Mouse (Mus musculus): ENCODE measurements around the gene Ndst4.

Ndst4 gene

GRCm38 (mm10) chr3:125403601-125404396 lies at the start of gene Ndst4:
TSS of gene Ndst4 (plus strand) at chr3:125404076.
- no peak for DNase-seq

- no peak for DNase-seq
Observed at GRCm38 (mm10) chr3:125397443-125397842, 6.4 kb upstream of the Ndst4 start.

GRCm38 (mm10) chr3:125406456-125406855 lies 2.6 kb downstream of the Ndst4 start:
- no peak for DNase-seq

- no peak for DNase-seq
Observed at GRCm38 (mm10) chr3:125406991-125407390, 3.1 kb downstream of the Ndst4 start.

- DNase-seq: no peak
Observed at GRCm38 (mm10) chr3:125466894-125467652, 63.2 kb downstream of the Ndst4 start.

GRCm38 (mm10) chr3:125510102-125510501 lies 106.2 kb downstream of the Ndst4 start:
- DNase-seq: no peak

- DNase-seq: no peak
Observed at GRCm38 (mm10) chr3:125533371-125533770, 129.5 kb downstream of the Ndst4 start.

GRCm38 (mm10) chr3:125570602-125571001 lies 166.7 kb downstream of the Ndst4 start:
- DNase-seq: no peak

GRCm38 (mm10) chr3:125632233-125632632 lies 228.4 kb downstream of the Ndst4 start:
- no peak for DNase-seq

GRCm38 (mm10) chr3:125655009-125655635 lies 251.2 kb downstream of the Ndst4 start:
- DNase-seq: no peak

- DNase-seq: no peak
Observed at GRCm38 (mm10) chr3:125660114-125660717, 256.3 kb downstream of the Ndst4 start.

- DNase-seq: no peak
Observed at GRCm38 (mm10) chr3:125660884-125661532, 257.1 kb downstream of the Ndst4 start.

- DNase-seq: no peak
Observed at GRCm38 (mm10) chr3:125673997-125674794, 270.3 kb downstream of the Ndst4 start.

- DNase-seq: no peak
Observed at GRCm38 (mm10) chr3:125675211-125675896, 271.5 kb downstream of the Ndst4 start.

- no peak for DNase-seq
Observed at GRCm38 (mm10) chr3:125678924-125679323, 275.0 kb downstream of the Ndst4 start.

- DNase-seq: no peak
Observed at GRCm38 (mm10) chr3:125683460-125684230, 279.8 kb downstream of the Ndst4 start.

GRCm38 (mm10) chr3:125684583-125684982 lies 280.7 kb downstream of the Ndst4 start:
- DNase-seq: no peak

GRCm38 (mm10) chr3:125687601-125688000 lies 283.7 kb downstream of the Ndst4 start:
- DNase-seq: no peak

- DNase-seq: no peak
Observed at GRCm38 (mm10) chr3:125690948-125691347, 287.1 kb downstream of the Ndst4 start.

- no peak for DNase-seq
Observed at GRCm38 (mm10) chr3:125722953-125723352, 319.1 kb downstream of the Ndst4 start.
